Mouse (Mus musculus) cerebellum, postnatal 4 days (tissue): ENCODE data around the gene Topors.
A peak's percentile ranks its signal among the peaks of the same experiment; 100 is the strongest.
"Not testable (repeated sequence)": the region's sequence is repeated elsewhere in the genome, so short reads cannot be mapped to it uniquely, and the experiment has no call there.

ENCODE experiments used
- DNase-seq, 2 experiments: peaks; one replicate each; pipeline ENCODE4 v3.0.0; 2022; ENCODE audit warnings: low spot score in 2 of 2, mixed read lengths in 1 of 2

The Topors gene

GRCm38 (mm10) chr4:40269430-40270032 lies at the start of gene Topors, which contains the start of gene Smim27:
Gene Topors, minus strand, starts transcription at chr4:40269850.
Gene Smim27, plus strand, starts transcription at chr4:40269579.
- DNase-seq = peak; percentile 74 to 88

GRCm38 (mm10) chr4:40317404-40317803 lies 47.8 kb upstream of the Topors start:
- DNase-seq = no peak

GRCm38 (mm10) chr4:40313026-40313425 lies 43.4 kb upstream of the Topors start:
- DNase-seq = no peak

- no peak for DNase-seq
Observed at GRCm38 (mm10) chr4:40312213-40312612, 42.6 kb upstream of the Topors start.

- DNase-seq = no peak
Observed at GRCm38 (mm10) chr4:40310796-40311383, 41.2 kb upstream of the Topors start.

- DNase-seq = no peak
Observed at GRCm38 (mm10) chr4:40309682-40310081, 40.0 kb upstream of the Topors start.

GRCm38 (mm10) chr4:40302445-40303125 lies 32.9 kb upstream of the Topors start:
- DNase-seq = no peak

- peak; percentile 62 to 76 for DNase-seq
Observed at GRCm38 (mm10) chr4:40301076-40301789, 31.6 kb upstream of the Topors start.

GRCm38 (mm10) chr4:40299169-40299568 lies 29.5 kb upstream of the Topors start:
- no peak for DNase-seq

- DNase-seq = not testable (repeated sequence)
Observed at GRCm38 (mm10) chr4:40291511-40291910, 21.9 kb upstream of the Topors start.

GRCm38 (mm10) chr4:40289046-40289445 lies 19.4 kb upstream of the Topors start:
- no peak for DNase-seq

GRCm38 (mm10) chr4:40287415-40287814 lies 17.8 kb upstream of the Topors start:
- DNase-seq = no peak

GRCm38 (mm10) chr4:40285582-40285981 lies 15.9 kb upstream of the Topors start:
- peak in 1 of 2 experiments; percentile 59 for DNase-seq

- DNase-seq = peak; percentile 95 to 98
Observed at GRCm38 (mm10) chr4:40279276-40279900, 9.7 kb upstream of the Topors start, which contains the start of gene Ndufb6. Gene Ndufb6, minus strand, starts transcription at chr4:40279421.

- no peak for DNase-seq
Observed at GRCm38 (mm10) chr4:40278880-40279275, 9.2 kb upstream of the Topors start.

GRCm38 (mm10) chr4:40268835-40269234 lies 815 bp downstream of the Topors start:
- DNase-seq = no peak

- peak; percentile 89 for DNase-seq
Observed at GRCm38 (mm10) chr4:40268204-40268813, 1.3 kb downstream of the Topors start.

GRCm38 (mm10) chr4:40267681-40268080 lies 2.0 kb downstream of the Topors start:
- no peak for DNase-seq

GRCm38 (mm10) chr4:40264321-40264720 lies 5.3 kb downstream of the Topors start:
- no peak for DNase-seq

- no peak for DNase-seq
Observed at GRCm38 (mm10) chr4:40254385-40255103, 15.1 kb downstream of the Topors start.

- DNase-seq = no peak
Observed at GRCm38 (mm10) chr4:40253766-40254165, 15.9 kb downstream of the Topors start.
